Mouse (Mus musculus) ES-Bruce4 (cell line): ENCODE measurements around the gene Sugct.

Experiments
- CTCF ChIP-seq: IDR thresholded peaks from one replicate; pipeline ENCODE4 v1.8.1; 2011; ENCODE audit warnings: low read depth, low read length
- POLR2A ChIP-seq: IDR thresholded peaks from one replicate; pipeline ENCODE4 v1.8.1; 2011; ENCODE audit warnings: low read length; ENCODE audit not compliant: insufficient read depth

DNA sequence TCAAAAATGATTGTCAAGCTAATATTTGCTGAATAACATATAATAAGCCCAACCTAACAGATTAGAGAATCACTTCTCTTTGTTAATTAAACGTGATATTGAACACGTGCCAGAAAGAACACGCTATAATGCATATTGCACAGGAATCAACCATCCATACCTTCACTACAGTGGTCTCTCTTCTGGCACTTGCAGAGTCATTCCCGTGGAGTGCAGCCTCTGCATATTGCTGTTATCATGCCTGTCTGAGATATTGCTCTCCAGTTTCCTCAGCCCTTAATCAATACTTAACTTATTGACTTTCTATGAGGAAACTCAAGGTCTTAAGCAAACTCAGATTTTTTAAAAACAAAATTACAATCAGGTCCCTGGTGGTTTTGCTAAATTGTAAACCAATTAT is 761.8 kb downstream of the Sugct start:
- TF ChIP-seq CTCF (no peak), POLR2A (no peak)
